Mouse (Mus musculus) inflammation-experienced regulatory T-cells, adult 6 months (primary cell): Measurements from ENCODE around the gene Adamtsl1. TPM values are rescaled to one million over a fixed set of nuclear protein-coding genes. Genes with fewer than 3 reads are reported as not detected.

Experiments
- ATAC-seq: one replicate; pipeline ENCODE4 v1.8.0; 2017
- polyA plus RNA-seq, 3 experiments: library from polyadenylated mRNA; unstranded; fragments of 100-300 nt; shearing (Covaris generic); gene quantifications; one replicate each; pipeline ENCODE4 v1.2.1; 2017

Gene Adamtsl1
- polyA plus RNA-seq, 3 experiments from 2014 or later = 0.67 TPM; not detected in 2

DNA sequence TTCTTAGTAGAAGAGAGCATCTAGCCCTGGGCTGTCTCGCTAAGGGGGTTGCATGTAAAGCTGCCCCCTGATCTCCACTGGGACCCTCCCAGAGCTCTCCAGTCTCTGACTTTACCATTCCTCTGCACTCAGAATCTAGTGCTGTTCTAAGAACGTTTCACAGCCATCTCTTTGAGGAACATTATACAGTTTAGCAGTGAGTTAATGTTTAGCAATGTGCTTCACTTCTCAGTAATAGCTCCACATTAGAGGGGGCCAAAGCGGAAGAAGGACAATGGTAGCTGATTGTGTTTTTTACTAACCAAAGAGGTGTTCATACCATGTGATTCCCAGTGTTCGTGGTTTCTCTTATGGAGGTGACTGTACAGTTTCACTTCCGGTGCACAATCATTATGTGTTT lies 425.5 kb downstream of the Adamtsl1 start:
- ATAC-seq = no peak

DNA sequence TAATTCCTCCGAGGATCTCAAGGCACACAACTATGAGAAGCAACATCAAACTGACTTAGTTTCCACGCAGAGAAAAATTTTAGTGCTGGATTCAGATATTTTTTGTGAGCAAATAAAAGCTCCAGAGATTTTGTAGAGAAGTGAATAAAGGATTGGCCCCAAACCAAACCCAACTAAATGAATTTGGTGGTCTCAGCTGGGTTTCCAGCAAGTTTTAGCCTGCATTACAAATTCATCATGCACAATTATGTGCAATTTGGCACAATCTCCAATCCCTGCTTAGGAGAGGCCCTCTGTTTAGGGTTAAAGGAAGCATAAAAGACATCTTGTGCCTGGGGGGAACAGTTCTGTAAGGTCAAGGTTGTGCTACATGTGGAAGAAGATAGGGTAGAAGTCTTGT lies 427.9 kb downstream of the Adamtsl1 start:
- ATAC-seq = no peak

DNA sequence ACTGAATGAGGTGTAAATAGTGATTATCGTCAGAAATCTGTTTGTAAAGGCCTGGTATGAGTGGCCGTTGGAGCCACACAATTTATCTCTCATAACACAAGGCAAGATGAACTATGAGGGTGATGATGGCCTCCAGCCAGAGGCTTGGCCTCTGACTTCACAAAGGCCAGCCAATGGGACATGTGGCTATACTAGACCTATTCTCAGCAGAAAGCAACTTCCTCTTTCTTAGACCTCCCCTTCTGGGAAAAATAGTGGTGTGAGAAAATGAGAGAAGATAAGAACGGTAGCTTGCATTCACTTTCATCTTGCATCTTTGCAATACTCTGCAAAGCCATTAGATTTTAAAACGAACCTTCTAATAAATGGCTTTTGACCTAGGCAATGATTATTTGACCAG lies 439.6 kb downstream of the Adamtsl1 start:
- ATAC-seq = no peak

DNA sequence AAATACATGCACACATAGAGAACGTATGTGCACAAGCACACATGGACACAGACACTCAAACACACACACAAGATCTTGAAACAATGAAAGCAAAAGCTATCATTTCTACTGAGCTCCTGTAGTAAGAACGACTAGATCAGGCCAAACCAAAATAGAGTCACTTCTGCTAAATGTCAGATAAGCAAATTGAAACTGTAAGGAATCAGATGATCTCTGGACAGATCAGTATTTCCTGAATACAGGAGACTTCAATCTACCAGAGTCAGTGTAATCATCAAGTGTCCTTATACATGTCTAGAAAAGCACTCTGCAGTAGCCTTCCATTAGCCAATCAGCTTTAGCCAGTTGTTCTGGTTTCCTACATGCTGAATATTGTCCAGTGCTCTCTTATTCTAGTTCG lies 441.4 kb downstream of the Adamtsl1 start:
- ATAC-seq = no peak

DNA sequence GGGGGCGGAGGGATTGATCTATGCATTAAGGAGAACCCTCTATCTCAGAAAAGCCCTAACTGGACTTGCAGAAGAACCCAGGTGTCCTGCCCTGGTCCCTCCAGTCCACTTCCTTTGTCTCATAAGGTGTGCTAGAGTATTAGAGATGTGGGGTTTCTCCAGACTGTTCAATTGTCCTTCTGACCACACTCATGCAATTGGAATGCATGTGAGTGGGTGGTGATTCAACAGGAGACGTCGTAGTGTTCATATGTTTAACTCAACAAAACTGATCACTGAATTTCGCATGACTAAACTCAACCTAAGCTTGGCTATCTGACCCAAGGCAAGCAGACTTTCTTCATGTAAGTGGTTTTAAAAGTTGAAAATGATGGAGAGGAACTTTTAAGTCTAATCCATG lies 443.3 kb downstream of the Adamtsl1 start:
- no peak for ATAC-seq

DNA sequence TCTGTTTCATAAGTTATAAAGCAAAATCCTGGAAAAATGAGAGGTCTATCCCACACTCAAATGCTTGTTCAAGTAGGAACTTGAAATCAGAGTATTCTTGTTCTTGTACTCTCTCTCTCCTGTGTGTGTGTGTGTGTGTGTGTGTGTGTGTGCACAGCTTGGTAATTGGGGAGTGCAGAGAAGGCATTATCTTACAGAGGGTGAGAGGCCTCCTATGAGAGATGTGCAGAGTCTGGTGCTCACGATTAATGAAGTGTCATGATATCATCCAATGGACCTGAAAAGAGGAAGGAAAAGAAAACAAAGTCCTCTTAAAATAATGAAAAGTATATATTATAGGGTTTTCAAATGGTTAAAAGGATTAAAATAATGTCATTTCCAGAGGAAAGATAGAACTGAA lies 443.9 kb downstream of the Adamtsl1 start:
- ATAC-seq = no peak

DNA sequence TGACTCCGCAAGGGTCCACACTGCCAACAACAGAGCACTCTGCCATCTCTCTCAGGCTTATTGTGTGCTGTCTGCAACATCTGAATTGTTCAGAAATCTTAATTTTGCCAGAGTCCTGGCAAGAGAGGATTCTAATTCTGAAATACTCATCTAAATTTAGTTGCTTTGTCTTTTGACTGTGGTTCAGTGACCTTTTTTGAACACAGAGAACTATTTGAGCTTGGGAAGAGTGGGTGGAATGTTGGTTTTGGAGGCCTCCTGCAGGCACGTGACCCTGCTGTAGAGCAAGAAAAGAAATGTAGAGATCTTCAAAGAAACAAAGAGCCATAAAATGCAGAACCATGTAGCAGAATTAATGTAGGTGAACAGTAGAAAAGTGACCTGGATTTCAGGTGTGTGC lies 445.0 kb downstream of the Adamtsl1 start:
- ATAC-seq = no peak

DNA sequence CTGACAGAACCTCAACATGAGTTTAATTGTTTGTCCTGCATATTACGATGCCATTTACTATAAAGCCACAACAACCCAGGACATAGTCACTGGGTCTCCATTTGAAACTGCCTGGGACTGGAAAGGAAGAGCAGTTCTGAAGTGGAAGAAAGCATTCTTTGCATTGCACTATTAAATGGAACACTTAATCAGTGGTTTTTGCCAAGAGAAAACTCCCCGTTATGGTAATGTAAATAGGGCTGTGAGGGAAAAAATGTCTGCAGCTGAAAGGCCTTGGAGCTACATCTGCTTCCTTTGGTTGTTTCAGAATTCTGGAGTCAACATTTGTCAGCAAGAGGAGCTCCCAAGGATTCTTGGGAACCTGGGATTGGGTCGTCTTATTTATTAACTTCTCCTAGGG lies 462.2 kb downstream of the Adamtsl1 start:
- ATAC-seq = no peak

DNA sequence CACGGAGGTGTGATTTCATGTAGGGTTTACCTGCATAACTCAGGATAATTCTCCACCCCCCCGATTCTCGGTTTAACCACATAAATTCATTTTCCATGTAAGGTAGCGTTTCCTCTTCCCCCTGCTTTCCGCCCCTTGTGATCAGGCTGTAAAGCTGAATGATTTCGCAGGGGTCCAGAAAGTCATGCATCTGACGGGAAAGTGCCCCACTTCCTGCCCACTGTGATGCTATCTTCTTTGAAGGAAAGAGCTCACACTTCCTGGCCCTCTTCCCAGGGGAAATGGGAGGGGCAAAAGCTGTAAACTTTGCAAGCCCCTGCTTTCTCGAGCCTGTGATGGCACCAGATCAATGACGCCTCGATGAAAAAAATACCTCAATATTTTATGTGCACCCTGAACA lies 465.2 kb downstream of the Adamtsl1 start:
- no peak for ATAC-seq

DNA sequence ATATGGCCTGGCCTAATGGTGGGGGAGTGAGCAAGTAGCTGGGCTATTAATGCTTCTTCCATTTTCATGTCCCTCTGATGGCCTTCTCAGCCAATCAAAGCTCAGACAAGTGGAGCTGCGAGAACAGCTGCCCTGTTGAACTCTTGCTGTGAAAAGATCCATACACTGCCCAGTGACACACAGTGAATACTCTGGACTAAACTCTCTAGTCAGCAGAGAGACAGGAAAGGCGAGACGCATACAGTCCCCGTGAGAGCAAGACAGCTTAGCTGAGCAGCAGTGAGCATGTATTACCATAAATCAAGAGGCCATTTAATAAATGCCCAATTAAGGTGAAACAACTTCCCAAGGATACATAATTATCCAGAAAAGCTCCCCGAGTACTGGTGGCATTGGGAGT lies 492.6 kb downstream of the Adamtsl1 start:
- ATAC-seq = no peak

DNA sequence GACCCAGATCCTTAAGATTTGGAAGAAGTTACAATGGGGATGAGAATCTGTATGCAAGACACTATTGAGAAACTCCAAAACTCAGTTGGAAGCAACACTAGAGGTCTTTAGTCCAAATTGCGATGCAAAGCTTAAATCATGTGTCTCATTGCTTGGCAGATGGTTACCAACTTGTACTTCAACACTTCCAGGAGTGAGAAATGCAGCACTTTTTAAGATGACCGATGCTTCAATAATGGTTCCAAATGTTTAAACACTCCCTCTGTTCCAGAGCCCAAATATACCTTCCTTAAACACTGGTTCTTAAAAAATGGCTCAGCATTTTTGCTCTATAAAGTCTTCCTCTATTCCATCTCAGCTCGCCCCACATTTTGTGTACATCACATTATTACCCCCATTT lies 499.7 kb downstream of the Adamtsl1 start:
- no peak for ATAC-seq

DNA sequence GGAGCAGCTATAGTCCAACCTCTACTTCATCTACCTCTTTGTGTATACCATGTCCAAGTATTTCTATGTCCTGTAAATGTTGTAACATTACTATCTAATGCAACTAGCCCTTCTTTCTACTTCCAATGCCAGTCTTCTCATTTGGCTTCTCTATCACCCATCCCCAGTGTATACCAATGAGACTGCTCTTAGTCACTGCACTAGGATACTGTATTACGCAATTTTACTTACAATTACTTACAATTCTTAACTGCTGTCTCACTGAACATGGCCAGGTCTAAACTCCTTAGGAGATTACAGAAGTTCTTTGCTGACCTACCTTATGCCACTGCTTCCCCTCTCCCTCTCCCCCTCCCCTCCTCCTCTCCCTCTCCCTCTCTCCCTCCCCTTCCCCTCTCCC lies 505.0 kb downstream of the Adamtsl1 start:
- no peak for ATAC-seq

DNA sequence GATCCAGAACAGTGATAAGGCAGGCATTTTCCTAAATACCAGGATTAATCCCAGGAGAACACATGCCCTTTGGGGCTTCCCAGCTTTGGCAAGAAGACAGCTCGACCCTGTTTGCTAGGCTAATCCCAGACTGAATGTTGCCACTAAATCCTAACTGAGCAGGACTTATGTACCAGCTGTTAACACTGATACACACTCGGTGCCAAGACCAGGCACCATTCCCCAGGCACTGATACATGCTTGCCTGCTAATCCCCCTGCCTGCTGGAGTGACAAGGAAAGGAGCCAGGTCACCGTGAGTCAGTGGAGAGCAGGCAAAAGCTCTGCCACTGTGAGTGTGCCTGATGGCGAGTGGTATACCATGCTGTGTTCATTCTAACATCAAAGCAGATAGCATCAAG lies 505.6 kb downstream of the Adamtsl1 start:
- ATAC-seq = no peak

DNA sequence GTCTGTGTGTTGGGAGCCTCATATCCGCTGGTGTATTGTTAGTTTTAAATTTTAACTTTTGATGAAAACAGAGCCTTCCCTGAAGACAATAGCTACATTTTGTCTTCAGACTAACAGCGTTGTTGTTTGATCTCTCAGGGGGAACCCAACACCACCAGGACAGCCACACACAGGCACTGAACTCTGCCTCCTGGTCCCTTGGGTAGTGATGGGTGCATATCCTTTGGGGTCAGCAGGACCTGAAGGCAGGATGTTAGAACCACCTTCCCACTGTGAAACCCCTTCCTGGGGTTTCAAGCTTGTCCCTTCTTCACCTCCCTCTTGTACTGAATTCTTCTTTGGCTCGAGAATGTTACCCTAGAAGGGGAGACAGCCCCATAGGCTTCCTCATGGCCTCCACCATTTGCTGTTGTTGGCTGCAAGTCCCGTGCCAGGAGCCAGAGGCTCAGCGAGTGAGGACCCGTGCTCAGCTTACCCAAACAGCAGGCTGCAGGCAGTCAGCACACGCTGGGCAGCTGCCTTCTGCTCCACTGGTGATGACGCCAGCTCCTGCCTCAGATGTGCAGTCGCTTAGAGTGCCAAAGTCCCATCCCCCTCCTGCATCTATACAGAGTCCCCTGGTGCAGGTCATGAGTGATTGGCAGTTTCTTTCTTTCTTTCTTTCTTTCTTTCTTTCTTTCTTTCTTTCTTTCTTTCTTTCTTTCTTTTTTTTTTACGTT lies 506.6 kb downstream of the Adamtsl1 start:
- ATAC-seq = no peak

DNA sequence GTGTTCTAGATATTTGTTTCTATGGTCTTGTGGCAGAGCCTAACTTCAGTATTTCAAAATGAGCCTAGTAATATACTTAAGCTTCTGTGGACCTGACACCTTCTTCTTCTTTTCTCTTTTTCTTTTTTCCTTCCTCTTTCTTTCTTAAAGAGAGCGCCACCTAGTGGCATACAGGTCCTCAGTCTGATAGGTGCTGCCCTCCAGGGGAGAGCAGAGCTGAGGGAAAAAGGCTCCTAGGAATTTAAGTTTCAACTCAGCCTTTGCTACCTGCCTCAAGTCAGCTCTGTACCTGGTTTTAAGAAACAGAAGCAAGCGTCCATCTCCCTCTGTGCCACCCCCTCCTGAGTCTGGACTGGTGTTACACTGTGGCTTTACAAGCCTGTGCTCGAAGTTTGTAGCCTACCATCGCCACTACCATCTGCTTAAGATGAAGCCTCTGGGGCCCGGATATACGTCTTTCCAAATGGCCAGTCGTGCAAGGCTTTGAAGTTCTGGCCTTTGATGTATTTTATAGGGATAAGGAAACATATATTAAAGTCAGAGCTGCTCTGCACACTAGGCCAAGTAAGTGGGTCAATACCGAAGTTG lies 510.7 kb downstream of the Adamtsl1 start:
- no peak for ATAC-seq

DNA sequence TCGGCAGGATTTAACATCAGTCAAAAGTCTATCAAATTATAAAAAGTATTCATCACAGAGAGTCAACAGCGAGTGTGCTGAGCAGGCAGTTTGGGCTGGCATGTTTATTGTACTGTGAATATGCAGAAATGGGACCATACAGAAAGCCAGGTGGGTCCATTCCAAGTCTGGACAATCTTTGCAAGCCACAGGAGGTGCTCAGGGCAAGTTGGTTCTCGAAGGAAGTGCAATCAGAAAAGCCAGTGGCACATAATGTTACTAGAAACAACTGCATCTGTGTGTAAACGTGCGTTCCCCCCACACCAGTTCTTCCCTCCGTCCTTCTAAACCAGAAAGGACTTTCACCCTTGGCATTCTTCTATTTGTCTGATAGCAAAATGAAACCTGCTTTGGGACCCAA lies 515.5 kb downstream of the Adamtsl1 start:
- no peak for ATAC-seq

DNA sequence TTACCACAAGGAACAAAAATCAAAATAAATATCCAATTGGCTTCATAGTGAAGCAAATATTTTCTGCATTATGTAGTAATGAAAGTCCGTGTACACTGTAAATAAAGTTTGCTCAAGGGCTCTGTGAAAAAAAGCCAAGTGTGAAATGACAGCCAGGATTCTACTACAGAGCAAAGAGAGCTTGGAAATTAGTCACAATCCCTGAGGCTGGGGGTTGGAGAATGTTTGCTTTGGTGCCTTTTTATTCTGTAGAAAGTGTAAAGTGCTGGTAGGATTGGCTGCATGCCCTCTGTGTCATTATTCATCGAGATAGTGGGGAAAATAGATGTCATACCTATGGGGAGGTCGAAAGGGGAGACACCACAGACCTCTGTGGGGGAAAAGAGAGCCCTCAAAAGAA lies 516.2 kb downstream of the Adamtsl1 start:
- no peak for ATAC-seq

DNA sequence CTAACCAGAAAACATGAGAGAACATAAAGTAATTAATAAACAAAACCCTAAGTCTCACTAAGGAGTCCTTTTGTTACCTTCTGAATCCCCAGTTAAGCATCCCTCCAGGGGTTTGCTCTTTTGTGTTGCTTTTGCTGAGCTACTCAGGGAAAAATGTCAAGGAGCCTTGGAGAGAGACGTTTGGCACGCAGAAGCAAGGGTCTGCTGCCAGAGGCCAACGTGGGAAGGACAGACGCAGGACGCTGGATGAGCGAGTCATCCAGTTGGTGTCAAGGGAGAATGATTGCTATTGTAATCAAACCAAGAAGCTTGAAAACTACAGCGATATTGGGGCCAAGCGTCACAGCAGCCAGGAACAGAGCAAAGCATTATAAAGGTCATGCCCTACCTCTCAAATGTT lies 517.1 kb downstream of the Adamtsl1 start:
- no peak for ATAC-seq

DNA sequence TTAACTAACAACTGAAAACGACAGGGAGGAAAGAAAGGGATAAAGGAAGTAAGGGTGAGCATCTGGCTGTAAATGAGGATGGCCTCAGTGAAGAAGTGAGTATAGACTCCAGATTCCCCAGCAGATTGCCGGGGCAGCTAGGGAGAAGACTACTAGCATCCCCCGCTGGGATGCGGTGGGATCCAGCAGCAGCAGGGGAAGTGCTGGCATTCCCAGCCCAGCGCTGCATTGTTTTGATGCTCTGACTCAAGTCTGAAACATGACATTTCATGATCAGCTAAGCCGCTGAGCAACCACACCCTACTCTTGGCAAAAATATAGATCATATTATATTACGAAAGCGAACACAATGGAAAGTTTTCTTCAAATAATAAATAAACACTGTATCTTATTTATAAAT lies 526.9 kb downstream of the Adamtsl1 start:
- no peak for ATAC-seq

DNA sequence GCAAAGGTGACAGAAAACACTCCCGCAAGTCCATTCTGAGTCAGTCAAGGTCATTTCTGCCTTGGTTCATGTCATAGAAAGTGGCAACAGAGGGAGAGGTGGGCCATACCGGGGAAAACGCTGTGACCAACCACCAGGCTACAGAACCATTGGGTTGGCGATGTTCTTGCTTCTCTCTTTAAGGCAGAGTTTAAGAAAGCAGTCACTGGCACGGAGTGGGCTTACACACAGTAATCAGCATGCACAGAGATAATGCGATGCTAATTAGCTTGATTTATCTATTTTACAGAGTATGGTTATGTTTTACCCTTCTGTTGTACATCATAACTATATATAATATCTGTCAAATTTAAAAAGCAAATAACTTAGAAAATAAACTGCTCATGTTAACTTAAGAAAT lies 531.5 kb downstream of the Adamtsl1 start:
- no peak for ATAC-seq

DNA sequence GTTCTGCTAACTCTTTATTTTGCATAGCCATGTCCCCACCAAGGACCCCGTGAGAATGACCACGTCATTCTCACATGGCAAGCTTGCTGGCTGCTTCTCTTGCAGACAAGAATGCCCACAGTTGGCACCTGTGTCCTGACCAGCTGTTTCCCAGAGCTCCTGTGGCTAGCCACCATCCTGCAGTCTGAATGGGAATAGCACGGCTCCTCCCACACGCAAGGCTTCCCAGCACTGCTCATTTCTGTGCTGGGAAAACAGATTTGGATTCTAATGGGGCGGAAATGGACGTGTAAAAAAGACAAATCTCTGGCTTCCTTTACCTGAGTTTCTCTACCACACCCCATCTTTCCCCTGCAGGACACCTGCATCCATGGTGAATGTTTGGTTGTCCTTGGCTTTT lies 531.9 kb downstream of the Adamtsl1 start:
- no peak for ATAC-seq

DNA sequence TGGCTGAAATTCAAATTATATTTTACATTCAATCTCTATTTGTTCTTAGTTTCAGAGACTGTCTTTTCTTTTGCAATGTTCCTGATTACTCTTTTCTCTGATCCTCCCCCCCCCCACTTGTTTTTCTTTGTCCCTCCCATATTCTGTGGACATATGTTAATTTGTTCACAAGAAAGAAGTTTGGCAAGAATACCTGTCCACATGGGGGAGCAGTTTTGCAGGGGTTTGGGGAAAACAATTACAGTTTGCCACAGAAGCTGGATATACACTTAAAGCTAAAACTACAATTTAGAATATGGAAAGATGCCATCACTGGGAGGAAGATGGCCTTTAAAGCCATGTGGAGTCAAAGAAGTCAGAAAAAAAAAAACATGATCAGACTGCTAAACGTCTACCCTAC lies 532.9 kb downstream of the Adamtsl1 start:
- ATAC-seq = no peak

DNA sequence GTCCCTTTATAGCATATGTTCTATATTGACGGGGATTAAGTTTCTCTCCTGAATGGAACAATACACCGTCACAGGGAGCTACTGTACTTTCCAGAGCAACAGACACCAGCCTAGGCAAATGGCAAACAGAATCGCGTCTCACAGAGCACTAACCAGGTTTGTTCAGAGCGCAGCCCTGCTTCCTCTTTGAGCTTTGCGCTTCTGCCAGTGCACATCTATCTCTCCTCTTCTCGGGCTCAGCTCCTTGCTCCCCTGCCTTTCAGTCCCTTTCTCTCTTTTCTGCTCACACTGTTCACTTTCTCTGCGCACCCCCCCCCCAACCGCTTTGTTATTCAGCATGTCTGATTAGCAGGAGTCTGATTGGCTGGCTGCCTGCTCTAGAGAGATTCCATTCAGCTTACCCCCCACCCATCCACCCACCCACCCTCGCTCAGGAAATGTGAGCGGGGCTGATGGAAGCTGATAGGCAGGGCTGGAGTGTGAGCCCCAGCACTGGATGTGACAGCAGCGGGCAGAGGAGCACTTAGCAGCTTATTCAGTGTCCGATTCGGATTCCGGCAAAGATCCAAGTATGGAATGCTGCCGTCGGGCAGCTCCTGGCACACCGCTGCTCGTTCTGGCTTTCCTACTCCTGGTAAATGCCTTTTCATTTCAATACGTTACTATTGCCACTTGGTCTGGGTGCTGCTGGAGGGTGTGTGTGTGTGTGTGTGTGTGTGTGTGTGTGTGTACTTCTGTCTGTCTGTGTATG lies 539.7 kb downstream of the Adamtsl1 start:
- no peak for ATAC-seq

DNA sequence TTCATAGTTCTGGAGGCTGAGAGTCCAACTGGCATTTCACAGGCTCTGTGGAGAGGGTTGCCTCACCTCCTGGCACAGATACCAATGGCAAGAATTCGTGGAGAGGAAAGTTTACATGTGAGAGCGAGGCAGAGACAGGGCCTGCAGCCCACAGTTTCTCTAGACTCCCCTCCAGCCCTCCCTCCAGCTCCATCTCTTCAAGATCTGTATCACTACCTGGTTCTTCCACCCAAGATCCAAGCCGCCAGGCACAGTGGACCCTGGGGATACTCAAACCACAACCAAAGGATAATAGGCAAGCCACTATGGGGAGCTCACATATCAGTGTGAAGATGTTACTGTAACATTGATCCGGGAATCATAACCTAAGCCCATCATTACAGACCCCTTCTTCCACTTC lies 546.6 kb downstream of the Adamtsl1 start:
- no peak for ATAC-seq
